Mouse (Mus musculus) cortical plate, adult 2 months (tissue): ENCODE results near the gene Gm7102.

Experiments
- CTCF ChIP-seq: fragments of 200-500 bp; IDR thresholded peaks from 2 replicates; pipeline ENCODE4 v1.5.1; 2011; ENCODE audit warnings: mild to moderate bottlenecking, control low read depth, low read length; ENCODE audit not compliant: insufficient read depth; ENCODE audit errors: extremely low read depth
- POLR2A ChIP-seq: fragments of 200-500 bp; IDR thresholded peaks from 2 replicates; pipeline ENCODE4 v1.6.1; 2011; ENCODE audit warnings: mild to moderate bottlenecking, low read length, control low read depth; ENCODE audit not compliant: insufficient read depth; ENCODE audit errors: extremely low read depth

- TF ChIP-seq CTCF (no peak), POLR2A (no peak)
Measured at GRCm38 (mm10) chr19:61224678-61225525, 48.8 kb upstream of the Gm7102 start.
